In the genomic region with DNA sequence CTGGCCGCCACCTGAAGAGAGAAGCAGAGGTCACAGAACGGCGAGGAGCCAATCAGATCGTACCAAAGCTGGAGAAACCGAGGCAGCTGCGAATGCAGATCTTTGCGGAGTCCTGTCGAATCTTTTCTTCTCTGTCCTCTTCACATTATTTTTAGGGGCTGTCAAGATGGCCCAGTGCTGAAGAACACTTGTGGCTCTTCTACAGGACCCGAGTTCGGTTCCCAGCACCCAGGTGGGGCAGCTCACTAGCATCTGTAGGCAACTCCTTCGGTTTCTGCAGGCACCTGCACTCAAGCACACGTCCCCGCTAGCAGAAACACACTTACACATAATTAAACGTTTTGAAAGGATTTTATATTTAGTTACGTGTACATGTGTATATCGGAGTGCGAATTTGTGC, we compare ENCODE assay signal across 8 mouse cellular contexts. TPM values are rescaled to one million over a fixed set of nuclear protein-coding genes. Genes with fewer than 3 reads are reported as not detected.
A peak's percentile ranks its signal among the peaks of the same experiment; 100 is the strongest.
DNase-seq lines count a peak whose midpoint lies in the region; ATAC-seq and TF ChIP-seq lines count a peak whose summit lies in the region.

No protein-coding gene starts in this region.

- 55% methylated on average over 17 of the region's 17 CpGs for WGBS in heart, embryonic 12.5 days
- 59% methylated on average over 17 of the region's 17 CpGs for WGBS in embryonic facial prominence, embryonic 11.5 days
- 60% methylated on average over 17 of the region's 17 CpGs for WGBS in hindbrain, postnatal 0 days
- WGBS in midbrain, postnatal 0 days: 63% methylated on average over 17 of the region's 17 CpGs

- no peak for ATAC-seq in heart, embryonic 12.5 days (ENCODE audit: insufficient number of reproducible peaks, low FRiP score)
- no peak for ATAC-seq in embryonic facial prominence, embryonic 11.5 days (replicated peaks; ENCODE audit: insufficient number of reproducible peaks, low FRiP score, low TSS enrichment, low read depth)
- no peak for ATAC-seq in hindbrain, postnatal 0 days
- no peak for ATAC-seq in midbrain, postnatal 0 days (ENCODE audit: low FRiP score)

- H3K4me3 ChIP-seq in heart, embryonic 12.5 days: no peak overlapping the region
- no peak overlapping the region for H3K4me3 ChIP-seq in embryonic facial prominence, embryonic 11.5 days (ENCODE audit: low read depth, low read length)
- H3K4me3 ChIP-seq in hindbrain, postnatal 0 days (ENCODE audit: low read length): peak overlapping the region; percentile 87; the same call in 1 of the 2 replicates
- H3K4me3 ChIP-seq in midbrain, postnatal 0 days (ENCODE audit: low read depth, low read length): peak overlapping the region; percentile 15; the same call in 1 of the 2 replicates

- H3K9ac ChIP-seq in heart, embryonic 12.5 days: peak overlapping the region; percentile 46; the same call in 1 of the 2 replicates
- peak overlapping the region; percentile 4; the same call in 1 of the 2 replicates for H3K9ac ChIP-seq in embryonic facial prominence, embryonic 11.5 days (replicated peaks; ENCODE audit: low read length)
- no peak overlapping the region for H3K9ac ChIP-seq in hindbrain, postnatal 0 days (replicated peaks; ENCODE audit: low read length)
- peak overlapping the region; percentile 29; the same call in 1 of the 2 replicates for H3K9ac ChIP-seq in midbrain, postnatal 0 days (replicated peaks; ENCODE audit: low read length, poor library complexity, severe bottlenecking)

- TF ChIP-seq CTCF in hindbrain, postnatal 0 days (IDR thresholded peaks at IDR 0.05; ENCODE audit: low read depth): no peak
- no peak for TF ChIP-seq CTCF in midbrain, postnatal 0 days (IDR thresholded peaks at IDR 0.05)

- H3K9me3 ChIP-seq in heart, embryonic 12.5 days (replicated peaks): no peaks in the 10 kb centered on the region
- H3K9me3 ChIP-seq in embryonic facial prominence, embryonic 11.5 days (replicated peaks; ENCODE audit: control insufficient read depth, low read length): no peaks in the 10 kb centered on the region
- H3K9me3 ChIP-seq in hindbrain, postnatal 0 days (ENCODE audit: low read length): no peaks in the 10 kb centered on the region
- H3K9me3 ChIP-seq in midbrain, postnatal 0 days (ENCODE audit: low read length): no peaks in the 10 kb centered on the region

- peaks cover 3% of the 10 kb centered on the region; the same call in 1 of the 2 replicates for H3K27me3 ChIP-seq in heart, embryonic 12.5 days (replicated peaks)
- H3K27me3 ChIP-seq in embryonic facial prominence, embryonic 11.5 days (ENCODE audit: control insufficient read depth, insufficient read depth, low read length): no peaks in the 10 kb centered on the region
- H3K27me3 ChIP-seq in hindbrain, postnatal 0 days (ENCODE audit: insufficient read depth, low read length): no peaks in the 10 kb centered on the region
- no peaks in the 10 kb centered on the region for H3K27me3 ChIP-seq in midbrain, postnatal 0 days (ENCODE audit: insufficient read depth, low read length)

- no peak for DNase-seq in heart, postnatal 4 days
- no peak for DNase-seq in embryonic facial prominence, embryonic 11.5 days (ENCODE audit: low spot score)
- no peak for DNase-seq in hindbrain, postnatal 0 days (ENCODE audit: low spot score)
- DNase-seq in midbrain, postnatal 0 days (ENCODE audit: low spot score): no peak
- no peak for DNase-seq in gastrocnemius, adult 18-20 months (ENCODE audit: low spot score)
- no peak for DNase-seq in frontal cortex, postnatal 36 days (ENCODE audit: low spot score in 2 of 2)
- DNase-seq in gastrocnemius, postnatal 4 days (ENCODE audit: low spot score in 2 of 2): no peak

- H3K36me3 ChIP-seq in heart, embryonic 12.5 days: peaks cover 34% of the 10 kb centered on the region
- H3K36me3 ChIP-seq in embryonic facial prominence, embryonic 11.5 days (replicated peaks; ENCODE audit: control insufficient read depth, insufficient read depth, low read depth, low read length): peaks cover 10% of the 10 kb centered on the region
- H3K36me3 ChIP-seq in hindbrain, postnatal 0 days (ENCODE audit: insufficient read depth, low read length): peaks cover 30% of the 10 kb centered on the region
- H3K36me3 ChIP-seq in midbrain, postnatal 0 days (ENCODE audit: insufficient read depth, low read length): peaks cover 30% of the 10 kb centered on the region

- no peak overlapping the region for H3K27ac ChIP-seq in heart, embryonic 12.5 days (ENCODE audit: poor library complexity, severe bottlenecking)
- H3K27ac ChIP-seq in embryonic facial prominence, embryonic 11.5 days (replicated peaks; ENCODE audit: low read depth, low read length): no peak overlapping the region
- H3K27ac ChIP-seq in hindbrain, postnatal 0 days: no peak overlapping the region
- H3K27ac ChIP-seq in midbrain, postnatal 0 days (ENCODE audit: low read depth, low read length): no peak overlapping the region

- peaks cover 8% of the 10 kb centered on the region for H3K4me1 ChIP-seq in heart, embryonic 12.5 days (replicated peaks)
- H3K4me1 ChIP-seq in embryonic facial prominence, embryonic 11.5 days (ENCODE audit: control insufficient read depth, insufficient read depth, low read length): no peaks in the 10 kb centered on the region
- no peaks in the 10 kb centered on the region; the same call in 1 of the 2 replicates for H3K4me1 ChIP-seq in hindbrain, postnatal 0 days (ENCODE audit: insufficient read depth, low read length)
- peaks cover 6% of the 10 kb centered on the region; the same call in 1 of the 2 replicates for H3K4me1 ChIP-seq in midbrain, postnatal 0 days (ENCODE audit: insufficient read depth, low read length)

- peak overlapping the region; percentile 42; the same call in 1 of the 2 replicates for H3K4me2 ChIP-seq in heart, embryonic 12.5 days
- no peak overlapping the region for H3K4me2 ChIP-seq in embryonic facial prominence, embryonic 11.5 days (ENCODE audit: low read depth, low read length)
- peak overlapping the region; percentile 51 for H3K4me2 ChIP-seq in hindbrain, postnatal 0 days (ENCODE audit: low read depth, low read length)
- H3K4me2 ChIP-seq in midbrain, postnatal 0 days (ENCODE audit: low read depth, low read length, poor library complexity, severe bottlenecking): peak overlapping the region; percentile 63

RNA-seq across cellular contexts. Expression of gene Psmc4, which starts 0.7 kb away (rescaled TPM):
- 236 and 237 TPM in 2 replicates for polyA plus RNA-seq in heart, embryonic 12.5 days (2016; fragmentation: Nextera tagmentation; extraction: Ambion mirVana)
- total RNA-seq in heart, postnatal 4 days (2021): 100 to 1,000 TPM; 134 to 137 TPM
- polyA plus RNA-seq in embryonic facial prominence, embryonic 11.5 days (2014; fragmentation: Nextera tagmentation; extraction: Ambion mirVana): 412 and 422 TPM in 2 replicates
- total RNA-seq in hindbrain, postnatal 0 days (2014; rRNA removed): 162 and 169 TPM in 2 replicates
- polyA plus RNA-seq in hindbrain, postnatal 0 days (2015; fragmentation: Nextera tagmentation; extraction: Ambion mirVana): 256 and 261 TPM in 2 replicates
- 162 and 170 TPM in 2 replicates for total RNA-seq in midbrain, postnatal 0 days (2014; rRNA removed)
- 257 and 259 TPM in 2 replicates for polyA plus RNA-seq in midbrain, postnatal 0 days (2015; fragmentation: Nextera tagmentation; extraction: Ambion mirVana)
- total RNA-seq in gastrocnemius, adult 18-20 months (2021): 10 to 100 TPM; 97.3 to 98.6 TPM
- total RNA-seq in gastrocnemius, postnatal 4 days (2021): 100 to 1,000 TPM; 129 to 150 TPM

RNA-seq across cellular contexts. Expression of gene Fcgbp, which starts 20.5 kb away (rescaled TPM):
- not detected in 2 replicates for polyA plus RNA-seq in heart, embryonic 12.5 days (2016; fragmentation: Nextera tagmentation; extraction: Ambion mirVana)
- under 1 TPM; 0.02 to 0.12 TPM for total RNA-seq in heart, postnatal 4 days (2021)
- 0.15 and 0.18 TPM in 2 replicates for polyA plus RNA-seq in embryonic facial prominence, embryonic 11.5 days (2014; fragmentation: Nextera tagmentation; extraction: Ambion mirVana)
- total RNA-seq in hindbrain, postnatal 0 days (2014; rRNA removed): 0.97 and 1.7 TPM in 2 replicates
- 0.82 and 0.91 TPM in 2 replicates for polyA plus RNA-seq in hindbrain, postnatal 0 days (2015; fragmentation: Nextera tagmentation; extraction: Ambion mirVana)
- total RNA-seq in midbrain, postnatal 0 days (2014; rRNA removed): 0.33 and 0.66 TPM in 2 replicates
- polyA plus RNA-seq in midbrain, postnatal 0 days (2015; fragmentation: Nextera tagmentation; extraction: Ambion mirVana): 1.1 TPM in 2 replicates
- under 1 TPM in 1 of 2 experiments, not detected in 1; 0.73 TPM for total RNA-seq in gastrocnemius, adult 18-20 months (2021)
- total RNA-seq in gastrocnemius, postnatal 4 days (2021): under 1 TPM in 1 of 2 experiments, not detected in 1; 0.05 TPM

RNA-seq across cellular contexts. Expression of gene Zfp850, which starts 36.7 kb away (rescaled TPM):
- polyA plus RNA-seq in heart, embryonic 12.5 days (2016; fragmentation: Nextera tagmentation; extraction: Ambion mirVana): 2.1 and 2.8 TPM in 2 replicates
- total RNA-seq in heart, postnatal 4 days (2021): 1 to 10 TPM; 2.1 to 2.6 TPM
- polyA plus RNA-seq in embryonic facial prominence, embryonic 11.5 days (2014; fragmentation: Nextera tagmentation; extraction: Ambion mirVana): 8.8 and 10.6 TPM in 2 replicates
- total RNA-seq in hindbrain, postnatal 0 days (2014; rRNA removed): 4.4 and 5.1 TPM in 2 replicates
- 3.2 and 3.4 TPM in 2 replicates for polyA plus RNA-seq in hindbrain, postnatal 0 days (2015; fragmentation: Nextera tagmentation; extraction: Ambion mirVana)
- total RNA-seq in midbrain, postnatal 0 days (2014; rRNA removed): 7.4 and 8.0 TPM in 2 replicates
- 4.0 and 4.2 TPM in 2 replicates for polyA plus RNA-seq in midbrain, postnatal 0 days (2015; fragmentation: Nextera tagmentation; extraction: Ambion mirVana)
- under 1 TPM; 0.24 to 0.34 TPM for total RNA-seq in gastrocnemius, adult 18-20 months (2021)
- 1 to 10 TPM; 1.2 to 1.4 TPM for total RNA-seq in gastrocnemius, postnatal 4 days (2021)

Comparison
In these comparisons a context has a peak if more than half of its experiments do, and no peak if none do; other contexts are left out.
1. H3K4me3 ChIP-seq: peak in hindbrain, postnatal 0 days (single experiment) and midbrain, postnatal 0 days (single experiment); none in heart, embryonic 12.5 days (single experiment) and embryonic facial prominence, embryonic 11.5 days (single experiment).